Mouse (Mus musculus) ES-E14 (cell line): ENCODE data around the gene Mrps27. TPM values are rescaled to one million over a fixed set of nuclear protein-coding genes. Genes with fewer than 3 reads are reported as not detected.

Source experiments
- DNase-seq: peaks from one replicate; pipeline ENCODE4 v3.0.0-alpha.2; 2013; ENCODE audit warnings: low read depth, low spot score
- H3K27ac ChIP-seq: 2 replicates; pipeline ENCODE4 v1.5.1; 2012; ENCODE audit warnings: low read depth, mild to moderate bottlenecking, low read length, moderate library complexity, mixed read lengths; ENCODE audit not compliant: poor library complexity, insufficient read depth, severe bottlenecking
- H3K36me3 ChIP-seq: 2 replicates; pipeline ENCODE4 v1.6.1; 2012; ENCODE audit warnings: mild to moderate bottlenecking, low read length, moderate library complexity, mixed read lengths; ENCODE audit not compliant: control insufficient read depth, poor library complexity, insufficient read depth, severe bottlenecking
- H3K4me1 ChIP-seq, 2 experiments: fragments of 150-350 bp in 1 of 2; sonication (generic) in 1 of 2; 2 replicates each; pipeline ENCODE4 v1.6.1; 2012; ENCODE audit warnings: low read length in 2 of 2, mild to moderate bottlenecking in 1 of 2, mixed read lengths in 1 of 2; ENCODE audit not compliant: control insufficient read depth in 2 of 2, insufficient read depth in 2 of 2, poor library complexity in 1 of 2
- H3K4me3 ChIP-seq, 2 experiments: fragments of 150-350 bp in 1 of 2; sonication (generic) in 1 of 2; 2 replicates each; pipeline ENCODE4 v1.5.1; 2012; ENCODE audit warnings: low read length in 2 of 2, low read depth in 1 of 2, mild to moderate bottlenecking in 1 of 2, mixed read lengths in 1 of 2; ENCODE audit not compliant: insufficient read depth in 1 of 2, poor library complexity in 1 of 2, severe bottlenecking in 1 of 2
- H3K9ac ChIP-seq: 2 replicates; pipeline ENCODE4 v1.6.1; 2012; ENCODE audit warnings: low read depth, mild to moderate bottlenecking, low read length, mixed read lengths; ENCODE audit not compliant: poor library complexity, insufficient read depth, severe bottlenecking
- H3K9me3 ChIP-seq: fragments of 150-350 bp; sonication (generic); 2 replicates; pipeline ENCODE4 v1.6.1; 2012; ENCODE audit warnings: low read depth, mild to moderate bottlenecking, low read length; ENCODE audit not compliant: control insufficient read depth, insufficient read depth
- CHD2 ChIP-seq: IDR thresholded peaks from 2 replicates; pipeline ENCODE4 v1.6.1; 2014; ENCODE audit warnings: mild to moderate bottlenecking, low read depth, low read length, inconsistent platforms
- HCFC1 ChIP-seq: IDR thresholded peaks from 2 replicates; pipeline ENCODE4 v1.6.1; 2012; ENCODE audit warnings: low read length, inconsistent platforms, borderline replicate concordance; ENCODE audit not compliant: insufficient read depth
- MAFK ChIP-seq: IDR thresholded peaks from 2 replicates; pipeline ENCODE4 v1.6.1; 2014; ENCODE audit warnings: mild to moderate bottlenecking, low read depth, low read length, inconsistent platforms; ENCODE audit not compliant: insufficient read depth
- ZC3H11A ChIP-seq: IDR thresholded peaks from 2 replicates; pipeline ENCODE4 v1.6.1; 2012; ENCODE audit warnings: low read depth, mild to moderate bottlenecking, inconsistent platforms, low read length, borderline replicate concordance
- ZNF384 ChIP-seq: IDR thresholded peaks from 2 replicates; pipeline ENCODE4 v1.6.1; 2012; ENCODE audit warnings: low read depth, low read length, inconsistent platforms
- in situ Hi-C, 2 experiments: fragments of 600-800 bp; cut with MboI; formaldehyde crosslinking; loops; one replicate each; pipeline ENCODE4 v1.15.1; 2025; ENCODE audit warnings: low sequenced_read_pairs in 2 of 2, inconsistent platforms in 1 of 2; ENCODE audit not compliant: unreplicated experiment in 2 of 2
- total RNA-seq: library from RNA; depleted of rRNA; stranded (reverse); fragments of 300-350 nt; gene quantifications from 2 replicates; pipeline ENCODE4 v1.2.3, GENCODE M21; 2012

Gene Mrps27
- total RNA-seq, 1 experiment: 34.5 TPM

GRCm38 (mm10) chr13:99343876-99344598 lies 549 bp upstream of the Mrps27 start:
- Histone ChIP-seq H3K27ac (no peak overlapping the region), H3K4me1 (no peaks in the 10 kb centered on the region), H3K9me3 (no peaks in the 10 kb centered on the region), H3K4me3 (peak overlapping the region; percentile 88 to 97), H3K36me3 (peaks cover 32% of the 10 kb centered on the region), H3K9ac (peak overlapping the region; percentile 93)
- TF ChIP-seq ZC3H11A (no peak), ZNF384 (no peak), CHD2 (no peak), MAFK (no peak), HCFC1 (no peak)
- in situ Hi-C loops: no loop called here
- DNase-seq: no peak

- H3K4me1 ChIP-seq: peaks cover 2% of the 10 kb centered on the region in 2 experiments; a peak in 3 of 4 replicates
- H3K27ac ChIP-seq: no peak overlapping the region
- H3K9me3 ChIP-seq: no peaks in the 10 kb centered on the region
- DNase-seq: no peak
- TF ChIP-seq ZC3H11A: no peak
- TF ChIP-seq MAFK: no peak
- TF ChIP-seq CHD2: no peak
- no peak for TF ChIP-seq ZNF384
- TF ChIP-seq HCFC1: no peak
- no peak overlapping the region for H3K4me3 ChIP-seq
- H3K36me3 ChIP-seq: peaks cover 15% of the 10 kb centered on the region
- in situ Hi-C loops: loop anchor here in 1 of 2 experiments (25.0 kb wide), 1 partner anchor 487 kb away; no protein-coding TSS in a partner anchor
- no peak overlapping the region for H3K9ac ChIP-seq
These were observed 5.4 kb downstream of the Mrps27 start for GRCm38 (mm10) chr13:99350009-99350408.

GRCm38 (mm10) chr13:99351186-99351585 lies 6.6 kb downstream of the Mrps27 start:
- Histone ChIP-seq H3K4me3 (no peak overlapping the region), H3K4me1 (peaks cover 7 to 10% of the 10 kb centered on the region in 2 experiments), H3K9ac (no peak overlapping the region), H3K36me3 (peaks cover 15% of the 10 kb centered on the region), H3K9me3 (no peaks in the 10 kb centered on the region), H3K27ac (no peak overlapping the region)
- in situ Hi-C loops: loop anchor here in 1 of 2 experiments (25.0 kb wide), 1 partner anchor 486 kb away; no protein-coding TSS in a partner anchor
- DNase-seq: no peak
- TF ChIP-seq ZC3H11A (no peak), MAFK (no peak), CHD2 (no peak), HCFC1 (no peak), ZNF384 (no peak)

- in situ Hi-C loops: loop anchor here in 1 of 2 experiments (25.0 kb wide), 1 partner anchor 486 kb away; no protein-coding TSS in a partner anchor
- Histone ChIP-seq H3K9me3 (no peaks in the 10 kb centered on the region), H3K36me3 (peaks cover 15% of the 10 kb centered on the region), H3K27ac (no peak overlapping the region), H3K9ac (no peak overlapping the region), H3K4me3 (no peak overlapping the region), H3K4me1 (peaks cover 9 to 10% of the 10 kb centered on the region in 2 experiments)
- TF ChIP-seq ZNF384 (no peak), HCFC1 (no peak), CHD2 (no peak), ZC3H11A (no peak), MAFK (no peak)
- no peak for DNase-seq
These were observed 7.0 kb downstream of the Mrps27 start for GRCm38 (mm10) chr13:99351596-99351995.
